Mouse (Mus musculus) heart, embryonic 13.5 days (tissue): ENCODE measurements at regions not wholly inside any gene's neighbourhood (a gene's known extent, or its start where the extent isn't known, plus 50 kb on each side); places are given as distances from the start of the nearest gene placed in this dataset.

Experiments
- ATAC-seq: fragments of 200-750 bp; cut with Nextera tagmentation; 2 replicates; pipeline ENCODE4 v1.8.0; 2017; ENCODE audit warnings: moderate TSS enrichment; ENCODE audit not compliant: insufficient number of reproducible peaks, low FRiP score, low TSS enrichment; ENCODE audit errors: extremely low read depth
- H3K27ac ChIP-seq: fragments of 300-500 bp; sonication (generic); replicated peaks from 2 replicates; pipeline ENCODE4 v1.5.1; 2015; ENCODE audit warnings: moderate library complexity, mild to moderate bottlenecking, inconsistent platforms
- H3K27me3 ChIP-seq: fragments of 300-500 bp; sonication (generic); replicated peaks from 2 replicates; pipeline ENCODE4 v1.6.1; 2015; ENCODE audit warnings: mild to moderate bottlenecking, inconsistent platforms
- H3K36me3 ChIP-seq: fragments of 300-500 bp; sonication (generic); 2 replicates; pipeline ENCODE4 v1.6.1; 2015; ENCODE audit warnings: mild to moderate bottlenecking, inconsistent platforms
- H3K4me1 ChIP-seq: fragments of 300-500 bp; sonication (generic); 2 replicates; pipeline ENCODE4 v1.6.1; 2015; ENCODE audit warnings: inconsistent platforms
- H3K4me2 ChIP-seq: fragments of 300-500 bp; sonication (generic); 2 replicates; pipeline ENCODE4 v1.6.1; 2015; ENCODE audit warnings: inconsistent platforms, mild to moderate bottlenecking, moderate library complexity
- H3K4me3 ChIP-seq: fragments of 300-500 bp; sonication (generic); 2 replicates; pipeline ENCODE4 v1.5.1; 2015; ENCODE audit warnings: moderate library complexity, mild to moderate bottlenecking, inconsistent platforms
- H3K9ac ChIP-seq: fragments of 300-500 bp; sonication (generic); 2 replicates; pipeline ENCODE4 v1.6.1; 2015; ENCODE audit warnings: inconsistent platforms, mild to moderate bottlenecking, moderate library complexity
- H3K9me3 ChIP-seq: fragments of 300-500 bp; sonication (generic); 2 replicates; pipeline ENCODE4 v1.6.1; 2016; ENCODE audit warnings: inconsistent platforms
- WGBS: fragments of 180-500 bp; shearing (Covaris S2); methylation state at CpG from one replicate; pipeline ENCODE4 v1.1.7; 2015; ENCODE audit warnings: mixed read lengths; 5-methylcytosine and 5-hydroxymethylcytosine counted together

GRCm38 (mm10) chr14:86184663-86185381, 956.2 kb downstream of the Diaph3 start:
- Histone ChIP-seq H3K4me3 (no peak overlapping the region), H3K27ac (no peak overlapping the region), H3K36me3 (no peaks in the 10 kb centered on the region), H3K27me3 (no peaks in the 10 kb centered on the region), H3K9ac (no peak overlapping the region), H3K9me3 (no peaks in the 10 kb centered on the region), H3K4me2 (no peak overlapping the region), H3K4me1 (peaks cover 25% of the 10 kb centered on the region)
- WGBS, result 55% methylated on average over 4 of the region's 4 CpGs
- ATAC-seq, result no peak

- no peak overlapping the region for H3K27ac ChIP-seq
- no peak for ATAC-seq
- H3K36me3 ChIP-seq, result no peaks in the 10 kb centered on the region
- no peaks in the 10 kb centered on the region for H3K9me3 ChIP-seq
- no peak overlapping the region for H3K9ac ChIP-seq
- no peak overlapping the region for H3K4me3 ChIP-seq
- H3K4me2 ChIP-seq, result no peak overlapping the region
- WGBS, result 62% methylated on average over 4 of the region's 4 CpGs
- peaks cover 15% of the 10 kb centered on the region for H3K4me1 ChIP-seq
- no peaks in the 10 kb centered on the region for H3K27me3 ChIP-seq
Measured at GRCm38 (mm10) chr14:86178517-86178916, 962.5 kb downstream of the Diaph3 start.

DNA sequence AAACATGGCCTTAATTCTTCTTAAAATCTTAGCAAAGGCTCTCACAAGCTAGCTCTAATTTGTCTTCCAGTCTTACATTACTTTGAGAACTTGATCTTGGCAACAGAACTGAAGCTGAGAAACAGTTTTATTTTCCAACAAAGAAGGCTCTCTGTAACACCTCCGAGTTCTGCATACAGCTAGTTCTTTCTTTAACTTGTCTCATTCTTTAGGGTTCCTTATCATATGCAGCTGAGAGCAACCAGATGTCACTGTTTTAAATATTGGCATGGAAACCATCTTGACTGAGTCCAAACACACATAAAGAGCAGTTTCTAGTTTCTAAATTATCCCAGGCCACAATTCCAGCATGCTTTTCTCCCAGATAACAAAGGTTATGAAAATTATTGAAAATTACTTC, 969.9 kb downstream of the Diaph3 start:
- 29% methylated on average over 1 of the region's 1 CpGs for WGBS
- Histone ChIP-seq H3K9ac (no peak overlapping the region), H3K4me1 (peaks cover 10% of the 10 kb centered on the region), H3K27me3 (no peaks in the 10 kb centered on the region), H3K36me3 (no peaks in the 10 kb centered on the region), H3K4me2 (no peak overlapping the region), H3K27ac (peak overlapping the region; percentile 48; the same call in 1 of the 2 replicates), H3K4me3 (no peak overlapping the region), H3K9me3 (no peaks in the 10 kb centered on the region)
- ATAC-seq, result no peak

DNA sequence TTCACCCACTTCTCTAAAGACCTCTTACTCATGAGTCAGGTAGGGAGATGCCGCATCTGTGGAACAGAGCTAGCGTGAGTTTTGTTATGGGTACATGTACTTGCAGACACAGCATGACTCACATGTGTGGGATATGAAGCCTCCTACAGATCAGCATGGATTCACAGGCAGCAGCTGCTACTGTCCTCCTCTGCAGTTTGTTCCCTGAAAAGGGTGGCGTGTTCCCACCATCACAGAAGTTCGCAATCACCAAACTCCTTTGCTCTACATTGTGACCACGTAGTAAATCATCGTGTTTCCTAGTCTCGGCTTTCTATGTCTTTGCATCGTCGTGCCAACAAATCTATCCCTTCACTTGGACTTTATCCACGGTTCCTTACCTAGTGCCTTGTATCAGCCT, 981.9 kb downstream of the Diaph3 start:
- WGBS, result 83% methylated on average over 10 of the region's 10 CpGs
- H3K27me3 ChIP-seq, result no peaks in the 10 kb centered on the region

DNA sequence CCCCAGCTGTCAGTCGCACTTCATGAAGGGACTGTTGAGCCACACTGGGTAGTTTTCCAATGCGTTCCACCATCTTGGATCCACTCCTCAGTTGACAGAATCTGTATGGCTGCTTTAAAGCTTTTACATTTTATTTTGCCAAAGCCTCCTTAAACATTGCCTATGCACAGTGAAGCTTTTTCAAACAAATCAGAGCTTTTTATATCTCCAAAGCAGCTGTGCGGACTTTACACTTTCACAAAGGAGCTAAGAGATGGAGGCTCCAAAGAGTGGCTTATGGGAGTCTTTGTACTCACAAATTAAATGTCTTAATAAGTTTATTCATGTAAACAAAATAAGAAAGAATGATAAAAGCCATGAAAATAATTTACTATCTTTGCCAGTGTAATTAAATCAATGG, 986.3 kb downstream of the Diaph3 start:
- H3K27me3 ChIP-seq, result no peaks in the 10 kb centered on the region
- H3K9me3 ChIP-seq, result no peaks in the 10 kb centered on the region
- no peaks in the 10 kb centered on the region for H3K4me1 ChIP-seq
- H3K4me2 ChIP-seq, result no peak overlapping the region
- H3K27ac ChIP-seq, result no peak overlapping the region
- no peak overlapping the region for H3K9ac ChIP-seq
- ATAC-seq, result no peak
- 91% methylated on average over 3 of the region's 3 CpGs for WGBS
- no peak overlapping the region for H3K4me3 ChIP-seq
- H3K36me3 ChIP-seq, result no peaks in the 10 kb centered on the region

More for the DNA sequence above, 981.9 kb downstream of the Diaph3 start:
- no peak overlapping the region for H3K4me3 ChIP-seq
- no peaks in the 10 kb centered on the region for H3K36me3 ChIP-seq
- H3K4me1 ChIP-seq, result no peaks in the 10 kb centered on the region
- H3K9ac ChIP-seq, result no peak overlapping the region
- H3K4me2 ChIP-seq, result no peak overlapping the region
- no peak for ATAC-seq
- no peaks in the 10 kb centered on the region for H3K9me3 ChIP-seq
- no peak overlapping the region for H3K27ac ChIP-seq

GRCm38 (mm10) chr14:86151276-86151675, 989.8 kb downstream of the Diaph3 start:
- no peaks in the 10 kb centered on the region for H3K36me3 ChIP-seq

GRCm38 (mm10) chr14:86150329-86150866, 990.6 kb downstream of the Diaph3 start:
- Histone ChIP-seq H3K36me3 (no peaks in the 10 kb centered on the region), H3K27me3 (no peaks in the 10 kb centered on the region), H3K4me3 (no peak overlapping the region), H3K4me2 (no peak overlapping the region), H3K9ac (no peak overlapping the region), H3K4me1 (no peaks in the 10 kb centered on the region), H3K9me3 (no peaks in the 10 kb centered on the region), H3K27ac (no peak overlapping the region)
- WGBS, result 91% methylated on average over 3 of the region's 3 CpGs
- no peak for ATAC-seq

More at GRCm38 (mm10) chr14:86151276-86151675, 989.8 kb downstream of the Diaph3 start:
- Histone ChIP-seq H3K9me3 (no peaks in the 10 kb centered on the region), H3K4me3 (no peak overlapping the region), H3K9ac (no peak overlapping the region), H3K27ac (no peak overlapping the region), H3K27me3 (no peaks in the 10 kb centered on the region), H3K4me1 (no peaks in the 10 kb centered on the region), H3K4me2 (no peak overlapping the region)
- WGBS, result 84% methylated on average over 1 of the region's 1 CpGs
- no peak for ATAC-seq

- Histone ChIP-seq H3K27me3 (no peaks in the 10 kb centered on the region), H3K4me3 (no peak overlapping the region), H3K9me3 (no peaks in the 10 kb centered on the region), H3K27ac (peak overlapping the region; percentile 62), H3K4me1 (peaks cover 15% of the 10 kb centered on the region), H3K4me2 (no peak overlapping the region), H3K36me3 (no peaks in the 10 kb centered on the region), H3K9ac (no peak overlapping the region)
- 27% methylated on average over 4 of the region's 4 CpGs for WGBS
- ATAC-seq, result no peak
Measured at GRCm38 (mm10) chr14:86115254-86116057, 1025.6 kb downstream of the Diaph3 start.

DNA sequence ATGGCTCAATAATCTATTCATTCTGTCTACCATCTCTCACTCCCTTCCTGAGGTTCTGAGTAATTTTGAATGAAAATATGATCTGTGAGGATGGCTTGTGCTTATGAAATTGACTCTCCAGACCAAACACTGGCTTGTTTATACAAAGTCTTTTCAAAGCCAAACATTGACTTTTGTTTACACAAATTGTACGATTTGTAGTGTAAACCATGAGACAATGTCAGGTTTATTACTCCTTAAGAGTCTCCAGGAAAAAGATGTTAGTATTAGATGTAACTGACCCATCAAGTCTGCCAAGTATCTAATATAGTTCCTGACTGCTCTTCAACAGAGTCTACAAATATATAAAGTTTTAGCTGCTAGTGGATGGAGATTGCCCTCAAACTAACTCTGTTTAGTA, 1039.5 kb downstream of the Diaph3 start:
- no peaks in the 10 kb centered on the region for H3K4me1 ChIP-seq
- no peak overlapping the region for H3K4me3 ChIP-seq
- no peaks in the 10 kb centered on the region for H3K27me3 ChIP-seq
- H3K9me3 ChIP-seq, result no peaks in the 10 kb centered on the region
- ATAC-seq, result no peak
- no peak overlapping the region for H3K27ac ChIP-seq
- no peaks in the 10 kb centered on the region for H3K36me3 ChIP-seq
- 69% methylated on average over 1 of the region's 1 CpGs for WGBS
- no peak overlapping the region for H3K9ac ChIP-seq
- no peak overlapping the region for H3K4me2 ChIP-seq

DNA sequence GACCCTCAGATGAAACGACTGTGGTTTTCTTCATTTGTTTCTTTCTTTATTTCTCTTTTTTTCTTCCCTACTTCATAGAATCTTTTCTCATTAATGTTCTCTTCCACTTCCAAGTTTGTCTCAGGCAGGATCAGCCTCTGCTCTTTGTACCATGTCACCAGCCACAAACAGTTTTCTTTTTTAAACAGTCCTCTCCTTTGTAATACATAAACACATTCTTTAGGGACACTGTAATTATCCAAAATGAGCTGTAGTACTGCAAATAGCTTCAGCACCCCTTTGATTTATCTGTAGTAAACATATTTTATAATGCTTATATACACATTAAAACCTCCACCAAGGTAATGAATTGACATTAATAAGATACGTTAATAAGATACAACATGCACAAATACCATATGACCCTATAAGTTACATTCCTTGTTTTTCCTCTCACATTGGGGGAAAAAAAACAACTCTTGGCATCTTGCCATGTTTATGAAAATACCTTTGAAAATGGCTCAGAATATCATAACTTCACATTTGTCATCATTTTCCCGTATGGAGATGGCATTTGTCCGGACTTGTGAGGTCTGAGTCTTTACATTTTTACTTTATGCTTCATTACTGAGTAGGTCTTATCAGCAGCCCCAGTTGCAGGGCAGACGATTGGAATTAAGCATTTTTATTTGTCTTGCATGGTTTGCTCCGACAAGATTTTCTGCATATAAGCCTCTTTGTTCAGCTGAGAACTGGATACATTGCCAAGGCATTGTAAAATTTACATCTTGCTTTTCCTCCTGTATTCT, 1070.5 kb downstream of the Diaph3 start:
- no peaks in the 10 kb centered on the region for H3K4me1 ChIP-seq
- 60% methylated on average over 6 of the region's 6 CpGs for WGBS
- no peak for ATAC-seq
- H3K9ac ChIP-seq, result no peak overlapping the region
- H3K36me3 ChIP-seq, result no peaks in the 10 kb centered on the region
- H3K27ac ChIP-seq, result no peak overlapping the region
- no peaks in the 10 kb centered on the region for H3K27me3 ChIP-seq
- no peaks in the 10 kb centered on the region for H3K9me3 ChIP-seq
- no peak overlapping the region for H3K4me2 ChIP-seq
- H3K4me3 ChIP-seq, result no peak overlapping the region

GRCm38 (mm10) chr14:86069329-86069728, 1071.7 kb downstream of the Diaph3 start:
- H3K27me3 ChIP-seq, result no peaks in the 10 kb centered on the region
- H3K27ac ChIP-seq, result no peak overlapping the region
- H3K9ac ChIP-seq, result no peak overlapping the region
- ATAC-seq, result no peak
- H3K36me3 ChIP-seq, result no peaks in the 10 kb centered on the region
- H3K4me1 ChIP-seq, result no peaks in the 10 kb centered on the region
- H3K4me2 ChIP-seq, result no peak overlapping the region
- no peak overlapping the region for H3K4me3 ChIP-seq
- 63% methylated on average over 1 of the region's 1 CpGs for WGBS
- H3K9me3 ChIP-seq, result no peaks in the 10 kb centered on the region
